Comparison of ENCODE assay signal across 8 mouse cellular contexts in genomic region chr12:69168461-69169106, GRCm38 (mm10). TPM values are rescaled to one million over a fixed set of nuclear protein-coding genes. Genes with fewer than 3 reads are reported as not detected.
A peak's percentile ranks its signal among the peaks of the same experiment; 100 is the strongest.
DNase-seq lines count a peak whose midpoint lies in the region; ATAC-seq and TF ChIP-seq lines count a peak whose summit lies in the region.

TSS of gene Lrr1 (plus strand) at chr12:69168814.

- peaks cover 5% of the 10 kb centered on the region for H3K79me2 ChIP-seq in myocyte (ENCODE audit: control insufficient read depth, insufficient read depth)

- peak; percentile 59 for TF ChIP-seq POLR2A in myocyte (IDR thresholded peaks at IDR 0.05; ENCODE audit: insufficient read length, low read depth)

- TF ChIP-seq CTCF in kidney, postnatal 0 days (IDR thresholded peaks at IDR 0.05; ENCODE audit: low read depth), result no peak

- WGBS in heart, embryonic 13.5 days, result under 1% methylated on average over 40 of the region's 40 CpGs
- WGBS in kidney, postnatal 0 days, result under 1% methylated on average over 40 of the region's 40 CpGs
- WGBS in liver, embryonic 11.5 days, result under 1% methylated on average over 40 of the region's 40 CpGs

- peak within 1 kb of the TSS; percentile 84 for H3K9ac ChIP-seq in heart, embryonic 13.5 days
- H3K9ac ChIP-seq in kidney, postnatal 0 days (ENCODE audit: low read depth, low read length), result peak within 1 kb of the TSS; percentile 67
- H3K9ac ChIP-seq in liver, embryonic 11.5 days (ENCODE audit: low read depth, low read length), result peak within 1 kb of the TSS; percentile 72

- H3K9me3 ChIP-seq in heart, embryonic 13.5 days, result no peaks in the 10 kb centered on the region
- no peaks in the 10 kb centered on the region for H3K9me3 ChIP-seq in kidney, postnatal 0 days (replicated peaks; ENCODE audit: low read length)
- no peaks in the 10 kb centered on the region for H3K9me3 ChIP-seq in liver, embryonic 11.5 days (ENCODE audit: control insufficient read depth, low read length)

- H3ac ChIP-seq in myocyte (ENCODE audit: control insufficient read depth, insufficient read length), result peak within 1 kb of the TSS; percentile 51

- H3K4me1 ChIP-seq in brown adipose tissue, adult 24 weeks (ENCODE audit: control insufficient read depth, insufficient read depth, insufficient read length, low read length), result 0 out of 2 replicates have a peak, but pooled peaks cover 3% of the 10 kb centered on the region
- H3K4me1 ChIP-seq in heart, embryonic 13.5 days, result peaks cover 17% of the 10 kb centered on the region
- 0 out of 2 replicates have a peak, but pooled peaks cover 9% of the 10 kb centered on the region for H3K4me1 ChIP-seq in kidney, postnatal 0 days (replicated peaks; ENCODE audit: insufficient read depth, low read length)
- peaks cover 8% of the 10 kb centered on the region for H3K4me1 ChIP-seq in liver, embryonic 11.5 days (replicated peaks; ENCODE audit: control insufficient read depth, insufficient read depth, low read length)

- peak within 1 kb of the TSS; percentile 89 for H3K27ac ChIP-seq in brown adipose tissue, adult 24 weeks (replicated peaks; ENCODE audit: low read depth, low read length)
- peak within 1 kb of the TSS; percentile 64 for H3K27ac ChIP-seq in heart, embryonic 13.5 days (replicated peaks)
- peak within 1 kb of the TSS; percentile 55; the same call in 1 of the 2 replicates for H3K27ac ChIP-seq in kidney, postnatal 0 days
- peak within 1 kb of the TSS; percentile 52 for H3K27ac ChIP-seq in liver, embryonic 11.5 days (ENCODE audit: low read depth, low read length)

- peak; percentile 89 for DNase-seq in CD4-positive, CD25-positive, alpha-beta regulatory T cell, adult 2 months (ENCODE audit: low read depth, low spot score)
- DNase-seq in kidney, postnatal 0 days (ENCODE audit: low spot score), result peak; percentile 91
- peak; percentile 91 for DNase-seq in liver, embryonic 11.5 days (ENCODE audit: low spot score)
- peak; percentile 85 to 95 for DNase-seq in spleen, postnatal 4 days (ENCODE audit: low spot score in 2 of 2)

- H3K4me3 ChIP-seq in brown adipose tissue, adult 24 weeks (ENCODE audit: insufficient read depth, low read depth, low read length), result peak within 1 kb of the TSS; percentile 65
- H3K4me3 ChIP-seq in heart, embryonic 13.5 days, result peak within 1 kb of the TSS; percentile 72
- peak within 1 kb of the TSS; percentile 73 for H3K4me3 ChIP-seq in kidney, postnatal 0 days (replicated peaks; ENCODE audit: low read depth, low read length)
- peak within 1 kb of the TSS; percentile 75 for H3K4me3 ChIP-seq in liver, embryonic 11.5 days (ENCODE audit: low read depth, low read length)
- peak within 1 kb of the TSS; percentile 86 for H3K4me3 ChIP-seq in myocyte

- peaks cover 20% of the 10 kb centered on the region for H3K36me3 ChIP-seq in heart, embryonic 13.5 days
- no peaks in the 10 kb centered on the region for H3K36me3 ChIP-seq in kidney, postnatal 0 days (ENCODE audit: insufficient read depth, low read length)
- peaks cover 3% of the 10 kb centered on the region for H3K36me3 ChIP-seq in liver, embryonic 11.5 days (ENCODE audit: control insufficient read depth, insufficient read depth, low read length)
- H3K36me3 ChIP-seq in myocyte (ENCODE audit: control insufficient read depth, insufficient read depth), result no peaks in the 10 kb centered on the region

- no peaks in the 10 kb centered on the region for H3K27me3 ChIP-seq in heart, embryonic 13.5 days (replicated peaks)
- H3K27me3 ChIP-seq in kidney, postnatal 0 days (ENCODE audit: insufficient read depth, low read length), result no peaks in the 10 kb centered on the region
- H3K27me3 ChIP-seq in liver, embryonic 11.5 days (replicated peaks; ENCODE audit: control insufficient read depth, insufficient read depth, low read length), result no peaks in the 10 kb centered on the region
- no peaks in the 10 kb centered on the region for H3K27me3 ChIP-seq in myocyte (ENCODE audit: control insufficient read depth, insufficient read depth, insufficient read length)

- H3K4me2 ChIP-seq in heart, embryonic 13.5 days, result peak within 1 kb of the TSS; percentile 79
- peak within 1 kb of the TSS; percentile 97 for H3K4me2 ChIP-seq in kidney, postnatal 0 days (ENCODE audit: low read length)
- peak within 1 kb of the TSS; percentile 90 for H3K4me2 ChIP-seq in liver, embryonic 11.5 days
- peak within 1 kb of the TSS; percentile 93 for H3K4me2 ChIP-seq in myocyte (ENCODE audit: low read depth)

- peak; percentile 95 for ATAC-seq in erythroid progenitor cell, adult 5-6 weeks (replicated peaks; ENCODE audit: low FRiP score, poor library complexity, severe bottlenecking)
- ATAC-seq in heart, embryonic 13.5 days (ENCODE audit: extremely low read depth, insufficient number of reproducible peaks, low FRiP score, low TSS enrichment), result peak; percentile 80; the same call in 1 of the 2 replicates
- peak; percentile 88 for ATAC-seq in kidney, postnatal 0 days (replicated peaks; ENCODE audit: low FRiP score, low read depth)
- ATAC-seq in liver, embryonic 11.5 days (replicated peaks; ENCODE audit: low FRiP score), result peak; percentile 88

TF ChIP-seq in myocyte, 11 proteins besides CTCF, POLR2A, EP300 and RAD21:
- TF ChIP-seq USF1 (IDR thresholded peaks at IDR 0.05; ENCODE audit: low read depth) (no peak), SRF (IDR thresholded peaks at IDR 0.05; ENCODE audit: control insufficient read depth, insufficient read length, low read depth) (no peak), TCF12 (IDR thresholded peaks at IDR 0.05; ENCODE audit: insufficient read depth, poor library complexity, severe bottlenecking) (no peak), MYOD1 (IDR thresholded peaks at IDR 0.05; ENCODE audit: control insufficient read depth in 1 of 3, insufficient read length in 2 of 3, low read depth in 2 of 3) (peak in 1 of 3 experiments; percentile 3), MYOG (IDR thresholded peaks at IDR 0.05; ENCODE audit: control insufficient read depth in 1 of 3, insufficient read depth in 1 of 3, insufficient read length in 2 of 3, low read depth in 2 of 3) (peak in 1 of 3 experiments; percentile 13), CEBPB (IDR thresholded peaks at IDR 0.05; ENCODE audit: insufficient read depth, poor library complexity, severe bottlenecking) (no peak), MAX (IDR thresholded peaks at IDR 0.05; ENCODE audit: low read depth) (peak; percentile 97), TCF3 (IDR thresholded peaks at IDR 0.05; ENCODE audit: insufficient read length, low read depth) (no peak), REST (IDR thresholded peaks at IDR 0.05; ENCODE audit: insufficient read depth, insufficient read length) (no peak), POLR2AphosphoS2 (IDR thresholded peaks at IDR 0.05; ENCODE audit: insufficient read length, low read depth) (peak; percentile 36), E2F4 (IDR thresholded peaks at IDR 0.05; ENCODE audit: insufficient read depth) (peak; percentile 100)

RNA-seq across cellular contexts. Expression of gene Lrr1, which starts in this region (rescaled TPM):
- not detected in 2 replicates for polyA plus RNA-seq in brown adipose tissue, adult 24 weeks (2012; ENCODE audit: insufficient read depth, insufficient read length, missing spikeins)
- 27.0 and 43.2 TPM in 2 replicates for total RNA-seq in erythroid progenitor cell, adult 5-6 weeks (2015; ENCODE audit: low replicate concordance)
- 24.3 and 24.6 TPM in 2 replicates for total RNA-seq in erythroid progenitor cell, adult 5-6 weeks (2017; ENCODE audit: low replicate concordance)
- polyA plus RNA-seq in heart, embryonic 13.5 days (2015; fragmentation: Nextera tagmentation; extraction: Ambion mirVana), result 12.8 and 18.0 TPM in 2 replicates
- polyA plus RNA-seq in kidney, postnatal 0 days (2015; fragmentation: Nextera tagmentation; extraction: Ambion mirVana), result 10.7 and 11.5 TPM in 2 replicates
- polyA plus RNA-seq in liver, embryonic 11.5 days (2014; fragmentation: Nextera tagmentation; extraction: Ambion mirVana), result 28.5 and 33.5 TPM in 2 replicates
- 5.1 TPM for polyA plus RNA-seq in myocyte (2012; fragmentation: generic; extraction: Trizol)

Comparison
In these comparisons a context has a peak if more than half of its experiments do, and no peak if none do; other contexts are left out.
1. Peak in every context shown above with its lines: DNase-seq, ATAC-seq, H3K4me3 ChIP-seq and H3K27ac ChIP-seq.